Mouse (Mus musculus) bone marrow macrophage, adult 2 months (primary cell): ENCODE results near the gene Cldn24. TPM values are rescaled to one million over a fixed set of nuclear protein-coding genes. Genes with fewer than 3 reads are reported as not detected.
"Not testable (repeated sequence)": the region's sequence is repeated elsewhere in the genome, so short reads cannot be mapped to it uniquely, and the experiment has no call there.

Source experiments
- H3K27ac ChIP-seq: 2 replicates; pipeline ENCODE4 v1.5.1; 2012; ENCODE audit warnings: low read depth, low read length; ENCODE audit not compliant: insufficient read depth
- H3K4me1 ChIP-seq: 2 replicates; pipeline ENCODE4 v1.6.1; 2012; ENCODE audit warnings: low read length; ENCODE audit not compliant: control insufficient read depth, insufficient read depth
- H3K4me3 ChIP-seq: 2 replicates; pipeline ENCODE4 v1.5.1; 2012; ENCODE audit warnings: mild to moderate bottlenecking, low read length, moderate library complexity; ENCODE audit not compliant: insufficient read depth
- CTCF ChIP-seq: IDR thresholded peaks from 2 replicates; pipeline ENCODE4 v1.5.1; 2012; ENCODE audit warnings: low read depth, mild to moderate bottlenecking, low read length, moderate library complexity
- POLR2A ChIP-seq: IDR thresholded peaks from 2 replicates; pipeline ENCODE4 v1.6.1; 2012; ENCODE audit warnings: mild to moderate bottlenecking, low read depth, low read length, borderline replicate concordance
- polyA plus RNA-seq: library from polyadenylated mRNA; stranded (reverse); fragments of >200 nt; gene quantifications from 2 replicates; pipeline ENCODE4 v1.2.4, GENCODE M21; 2012; ENCODE audit not compliant: missing spikeins, insufficient read depth, insufficient read length

Gene Cldn24
- polyA plus RNA-seq, 1 experiment = not detected

DNA sequence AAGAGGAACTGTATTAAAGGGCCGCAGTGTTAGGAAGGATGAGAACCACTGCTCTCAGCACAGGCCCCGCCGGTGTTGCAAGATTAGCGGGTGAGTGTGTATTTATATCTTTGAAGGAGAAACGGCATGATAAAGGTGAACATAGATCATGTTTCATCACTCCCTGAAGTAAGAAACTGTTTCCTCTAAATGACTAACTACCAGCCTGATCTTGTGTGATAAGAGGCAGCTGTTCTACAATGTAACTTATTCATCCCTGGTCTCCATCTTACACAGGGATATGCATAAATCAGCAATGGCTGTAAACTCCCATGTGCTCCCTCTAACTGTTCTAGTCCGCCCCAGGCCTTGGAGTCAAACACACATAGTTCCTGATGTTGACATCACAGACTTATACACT, 22.5 kb upstream of the Cldn24 start:
- H3K27ac ChIP-seq = no peak overlapping the region
- H3K4me3 ChIP-seq = no peak overlapping the region
- no peak for TF ChIP-seq POLR2A
- no peak for TF ChIP-seq CTCF
- H3K4me1 ChIP-seq = no peaks in the 10 kb centered on the region

DNA sequence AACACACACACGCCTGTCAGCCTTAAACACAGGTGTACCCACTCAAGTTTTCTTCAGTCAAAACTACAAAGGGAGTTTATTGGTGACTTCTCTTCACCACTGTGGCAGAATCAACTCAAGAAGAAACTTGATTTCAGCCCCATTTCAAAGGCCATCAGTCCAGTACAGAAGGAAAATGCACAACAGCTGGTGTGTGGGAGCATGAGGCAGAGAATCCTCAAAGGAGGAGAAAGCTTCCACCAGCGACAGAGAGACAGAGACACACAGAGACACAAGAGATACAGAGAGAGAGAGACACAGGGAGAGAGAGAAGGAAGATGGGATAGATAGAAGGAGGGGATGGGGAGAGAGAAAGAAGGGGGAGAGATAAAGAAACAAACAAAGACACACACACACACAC, 19.6 kb upstream of the Cldn24 start:
- no peak overlapping the region for H3K27ac ChIP-seq
- no peaks in the 10 kb centered on the region for H3K4me1 ChIP-seq
- no peak for TF ChIP-seq CTCF
- no peak for TF ChIP-seq POLR2A
- H3K4me3 ChIP-seq = no peak overlapping the region

DNA sequence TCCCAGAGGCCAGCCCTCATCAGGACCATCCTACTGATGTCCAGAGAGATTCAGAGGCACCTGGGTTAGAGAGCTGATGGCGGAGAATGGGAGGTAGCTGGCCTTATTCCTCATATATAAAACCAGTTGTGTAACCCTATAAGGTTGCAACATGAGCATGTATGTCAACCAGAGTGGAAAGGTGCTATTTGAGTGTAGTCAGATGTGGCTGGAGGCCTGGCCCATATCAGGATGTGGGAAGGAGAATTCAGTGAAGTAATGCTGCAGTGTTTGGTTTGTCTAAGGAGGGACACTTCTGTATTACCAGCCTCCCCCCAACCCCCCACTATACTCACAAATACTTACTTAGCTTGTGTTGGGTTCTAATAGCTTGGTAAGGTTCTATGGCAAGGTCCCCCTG, 17.7 kb upstream of the Cldn24 start:
- TF ChIP-seq POLR2A = no peak
- no peak for TF ChIP-seq CTCF
- Histone ChIP-seq H3K4me3 (no peak overlapping the region), H3K27ac (no peak overlapping the region), H3K4me1 (no peaks in the 10 kb centered on the region)

DNA sequence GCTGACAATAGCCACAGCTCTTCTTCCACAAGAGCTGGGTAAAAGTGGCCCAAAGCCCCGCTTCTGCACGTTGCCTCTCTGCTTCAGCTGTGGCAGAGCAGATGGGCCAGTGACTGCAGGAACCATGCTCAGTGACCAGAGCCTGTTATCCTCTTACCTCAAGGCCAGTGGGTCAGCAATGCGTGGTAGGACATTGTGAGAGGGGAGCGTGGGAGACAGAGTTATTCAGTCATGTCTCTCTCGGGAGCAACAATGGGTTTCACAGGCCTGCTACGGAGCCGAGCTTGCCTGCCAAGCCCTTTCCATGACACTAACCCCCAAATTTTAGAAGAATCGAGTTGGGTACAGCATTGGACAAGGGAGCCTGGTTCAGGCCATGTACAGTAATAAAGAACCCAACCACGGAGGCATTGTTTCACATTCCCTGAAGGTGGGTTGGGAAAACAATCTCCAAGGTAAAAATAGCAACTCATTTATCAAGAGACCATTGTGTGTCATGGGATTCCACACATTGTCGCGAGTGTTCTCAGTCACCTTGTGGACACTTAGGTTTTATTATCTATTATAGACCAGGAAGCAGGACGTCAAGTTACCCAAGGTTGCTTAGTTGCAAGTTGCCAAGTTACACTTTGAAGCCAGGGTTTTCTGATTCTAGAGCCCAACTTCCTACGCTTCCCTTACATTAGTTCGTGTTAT, 11.8 kb upstream of the Cldn24 start:
- no peak for TF ChIP-seq CTCF
- TF ChIP-seq POLR2A = no peak
- no peak overlapping the region for H3K27ac ChIP-seq
- H3K4me3 ChIP-seq = no peak overlapping the region
- H3K4me1 ChIP-seq = no peaks in the 10 kb centered on the region

DNA sequence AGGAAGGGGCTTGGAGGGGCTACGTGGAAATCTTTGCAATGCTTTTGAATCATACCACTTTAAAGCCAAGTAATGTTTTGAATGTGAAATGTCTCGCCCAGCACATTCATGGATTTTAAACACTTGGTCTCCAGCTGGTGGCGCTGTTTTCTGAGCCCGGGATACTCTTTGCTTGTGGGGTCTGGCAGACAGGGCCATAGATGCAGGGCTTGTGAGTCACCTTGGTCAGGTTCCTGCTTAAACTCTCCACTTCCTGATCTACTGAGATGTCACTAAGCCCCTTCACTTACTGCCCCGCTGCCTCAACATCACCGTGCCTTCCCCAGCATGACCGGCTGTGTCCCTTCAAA, 11.3 kb upstream of the Cldn24 start:
- no peak for TF ChIP-seq CTCF
- no peak for TF ChIP-seq POLR2A
- Histone ChIP-seq H3K4me3 (no peak overlapping the region), H3K4me1 (no peaks in the 10 kb centered on the region), H3K27ac (no peak overlapping the region)

DNA sequence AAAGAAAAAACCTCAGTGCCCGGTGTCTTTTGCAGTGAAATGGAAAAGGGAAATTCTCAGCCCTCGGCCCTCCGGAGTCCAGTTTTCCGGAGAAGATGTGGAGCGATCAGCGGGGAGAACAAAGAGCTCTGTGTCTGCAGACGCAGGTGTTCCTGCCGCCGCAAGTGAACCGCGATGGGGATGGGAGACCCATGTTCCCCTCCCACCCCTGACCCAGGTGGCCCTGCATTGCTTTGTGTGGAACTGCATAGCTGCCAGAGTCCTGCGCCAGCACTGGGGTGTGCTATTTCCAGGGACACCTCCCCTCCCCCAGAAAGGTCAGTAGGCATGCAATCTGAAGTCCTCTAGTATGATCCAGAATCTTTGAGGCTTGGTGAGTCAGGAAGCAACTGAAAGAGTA, 10.7 kb upstream of the Cldn24 start:
- TF ChIP-seq CTCF (no peak), POLR2A (no peak)
- no peak overlapping the region for H3K27ac ChIP-seq
- H3K4me1 ChIP-seq = no peaks in the 10 kb centered on the region
- H3K4me3 ChIP-seq = no peak overlapping the region

DNA sequence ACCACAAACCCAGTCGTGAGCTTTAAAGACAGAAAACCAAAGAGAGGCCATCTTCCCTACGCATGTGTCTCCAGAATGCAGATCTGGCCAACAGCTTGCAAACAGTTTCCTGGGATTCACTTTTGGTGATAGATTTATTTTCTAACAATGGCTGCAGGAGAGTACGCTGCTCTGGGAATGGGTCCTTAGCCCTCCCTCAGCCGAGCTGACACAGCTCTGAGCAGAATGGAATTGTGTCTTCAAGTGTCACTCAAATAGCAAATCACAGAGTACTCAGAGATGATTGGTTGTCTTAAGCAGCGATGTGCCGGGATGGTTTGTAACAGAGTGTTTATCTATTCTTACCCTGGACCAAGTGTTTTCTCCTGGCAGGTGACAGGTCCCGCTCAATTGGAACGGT, 2.9 kb upstream of the Cldn24 start:
- Histone ChIP-seq H3K4me3 (no peak overlapping the region), H3K27ac (no peak overlapping the region), H3K4me1 (no peaks in the 10 kb centered on the region)
- no peak for TF ChIP-seq CTCF
- no peak for TF ChIP-seq POLR2A

DNA sequence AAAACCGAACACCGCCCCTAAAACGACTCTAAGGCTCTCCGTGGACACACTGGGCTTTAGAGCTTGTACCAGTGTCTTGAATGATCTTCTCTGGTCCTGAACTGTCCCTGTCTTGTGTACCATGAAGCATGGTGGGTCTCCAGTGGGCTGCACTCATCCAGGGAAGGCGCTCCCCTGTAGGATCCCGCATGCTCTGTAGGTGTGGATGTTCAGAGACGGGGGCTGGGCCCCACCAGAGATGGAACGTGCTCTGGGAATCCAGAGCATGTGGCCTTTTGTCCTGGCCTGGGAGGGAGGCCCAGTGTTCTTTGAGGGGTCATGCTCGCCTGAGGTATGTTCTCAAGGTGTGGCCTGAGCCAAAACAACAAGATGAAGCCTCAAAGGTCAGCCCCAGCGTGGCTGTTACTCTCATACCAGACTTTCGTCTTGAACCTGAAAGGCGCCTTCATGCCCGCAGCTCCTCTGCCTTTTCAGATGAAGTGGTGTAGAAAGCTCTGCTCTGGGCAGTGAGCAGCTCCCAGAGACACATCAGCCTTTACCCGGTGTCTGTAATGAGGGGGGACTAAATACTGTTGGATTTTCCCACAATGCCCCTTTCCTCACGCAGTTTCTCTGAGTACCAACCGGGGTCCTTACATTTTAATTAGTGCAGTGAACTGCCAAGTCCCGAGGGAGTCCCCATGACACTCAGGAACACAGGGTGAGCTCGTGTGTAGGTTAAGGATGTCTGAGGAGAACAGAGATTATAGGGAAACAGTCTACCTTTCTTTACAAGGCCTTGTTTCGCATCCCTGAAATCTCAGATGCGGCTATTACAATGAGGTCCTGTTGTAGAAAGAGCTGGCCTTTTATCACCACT, 800 bp upstream of the Cldn24 start:
- no peak overlapping the region for H3K4me3 ChIP-seq
- TF ChIP-seq POLR2A (no peak), CTCF (no peak)
- H3K4me1 ChIP-seq = no peaks in the 10 kb centered on the region
- H3K27ac ChIP-seq = no peak overlapping the region

DNA sequence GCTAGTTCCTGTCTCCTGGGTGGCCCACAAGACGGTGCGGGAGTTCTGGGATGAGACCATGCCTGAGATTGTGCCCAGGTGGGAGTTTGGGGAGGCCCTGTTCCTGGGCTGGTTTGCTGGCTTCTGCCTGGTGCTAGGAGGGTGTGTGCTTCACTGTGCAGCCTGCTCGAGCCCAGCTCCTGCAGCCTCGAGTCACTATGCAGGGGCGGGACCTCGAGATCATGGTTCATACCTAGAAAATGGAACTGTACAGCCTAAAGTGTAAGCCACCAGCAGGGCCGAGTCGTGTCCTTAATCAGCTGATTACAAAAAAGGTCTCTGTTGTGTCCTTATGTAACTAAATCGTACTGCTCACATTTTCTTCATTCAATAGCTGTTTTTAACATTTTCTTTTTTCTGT, 598 bp downstream of the Cldn24 start:
- H3K4me3 ChIP-seq, H3K4me1 ChIP-seq, H3K27ac ChIP-seq: not testable (repeated sequence)

DNA sequence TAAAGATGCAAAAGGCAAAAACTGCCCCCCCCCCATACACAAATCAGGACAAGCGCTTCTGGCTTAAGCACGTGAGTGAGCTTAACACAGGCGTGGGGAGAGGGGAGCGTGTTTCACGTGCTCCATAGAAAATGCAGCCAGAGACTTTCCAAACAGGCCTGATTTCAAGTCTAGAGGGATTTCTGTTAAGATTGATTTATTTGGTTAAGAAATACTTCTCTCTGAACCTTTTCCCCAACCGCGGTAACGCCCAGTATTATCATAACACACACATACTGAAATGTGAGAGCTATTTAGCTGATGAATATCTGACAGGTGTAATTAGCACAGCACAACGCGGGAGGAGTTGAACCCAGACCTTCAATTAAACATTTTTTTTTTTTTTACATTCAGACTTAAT, 1.8 kb downstream of the Cldn24 start:
- no peak for TF ChIP-seq CTCF
- no peak for TF ChIP-seq POLR2A
- H3K4me1 ChIP-seq = no peaks in the 10 kb centered on the region

More for the DNA sequence above, 1.8 kb downstream of the Cldn24 start:
- no peak overlapping the region for H3K27ac ChIP-seq
- no peak overlapping the region for H3K4me3 ChIP-seq
